Comparison of ENCODE assay signal across 9 mouse cellular contexts in genomic region chr1:33721020-33721419, GRCm38 (mm10). TPM values are rescaled to one million over a fixed set of nuclear protein-coding genes. Genes with fewer than 3 reads are reported as not detected.
DNase-seq lines count a peak whose midpoint lies in the region; ATAC-seq and TF ChIP-seq lines count a peak whose summit lies in the region.
"Had no signal": no experiment of that assay in that cellular context is flagged by ENCODE, and none has a peak within 500 bp of the region (broad histone marks: within the 10 kb centered on the region; RNA-seq: fewer than 3 reads in every experiment).

No protein-coding gene starts in this region.

- no peak for TF ChIP-seq CTCF in lung, embryonic 14.5 days (IDR thresholded peaks at IDR 0.05; ENCODE audit: low read depth)
- no peak for TF ChIP-seq CTCF in olfactory bulb, adult 2 months (IDR thresholded peaks at IDR 0.05; ENCODE audit: insufficient read depth, low read depth, low read length)

- peaks cover 34% of the 10 kb centered on the region for H3K36me3 ChIP-seq in lung, embryonic 14.5 days (ENCODE audit: insufficient read depth)
- peaks cover 34% of the 10 kb centered on the region for H3K36me3 ChIP-seq in embryonic facial prominence, embryonic 15.5 days
- peaks cover 43% of the 10 kb centered on the region for H3K36me3 ChIP-seq in limb, embryonic 10.5 days

- no peaks in the 10 kb centered on the region for H3K27me3 ChIP-seq in lung, embryonic 14.5 days (ENCODE audit: insufficient read depth, low read length)
- no peaks in the 10 kb centered on the region for H3K27me3 ChIP-seq in embryonic facial prominence, embryonic 15.5 days
- no peaks in the 10 kb centered on the region for H3K27me3 ChIP-seq in limb, embryonic 10.5 days (ENCODE audit: low read depth, poor library complexity, severe bottlenecking)

- WGBS in lung, embryonic 14.5 days = 78% methylated on average over 7 of the region's 7 CpGs
- WGBS in embryonic facial prominence, embryonic 15.5 days = 70% methylated on average over 7 of the region's 7 CpGs
- 92% methylated on average over 7 of the region's 7 CpGs for WGBS in limb, embryonic 10.5 days
- 54% methylated on average over 7 of the region's 7 CpGs for WGBS in olfactory bulb, adult 2 months

- DNase-seq in lung, embryonic 14.5 days = no peak
- DNase-seq in lung, postnatal 4 days = no peak
- DNase-seq in limb, embryonic 10.5 days (ENCODE audit: low spot score) = no peak
- no peak for DNase-seq in B cell, adult 2 months
- DNase-seq in layer of hippocampus, postnatal 36 days = no peak
- DNase-seq: right cerebral cortex, postnatal 25 days had no signal

- H3K27ac ChIP-seq in lung, embryonic 14.5 days (ENCODE audit: low read depth) = no peak overlapping the region
- H3K27ac ChIP-seq in embryonic facial prominence, embryonic 15.5 days (replicated peaks) = no peak overlapping the region
- no peak overlapping the region for H3K27ac ChIP-seq in limb, embryonic 10.5 days
- no peak overlapping the region for H3K27ac ChIP-seq in olfactory bulb, adult 2 months (ENCODE audit: insufficient read depth, low read depth, low read length)

- peak overlapping the region; percentile 79; the same call in 1 of the 2 replicates for H3K4me3 ChIP-seq in lung, embryonic 14.5 days (ENCODE audit: low read depth, low read length)
- H3K4me3 ChIP-seq in embryonic facial prominence, embryonic 15.5 days (replicated peaks) = peak overlapping the region; percentile 87
- peak overlapping the region; percentile 89 for H3K4me3 ChIP-seq in limb, embryonic 10.5 days
- H3K4me3 ChIP-seq in olfactory bulb, adult 2 months (ENCODE audit: insufficient read depth, low read depth, low read length) = peak overlapping the region; percentile 29; the same call in 1 of the 2 replicates

- no peak for TF ChIP-seq POLR2A in olfactory bulb, adult 2 months (IDR thresholded peaks at IDR 0.05; ENCODE audit: insufficient read depth, low read depth, low read length)

- no peak for ATAC-seq in lung, embryonic 14.5 days (ENCODE audit: insufficient read depth)
- ATAC-seq in embryonic facial prominence, embryonic 15.5 days (ENCODE audit: insufficient number of reproducible peaks, low FRiP score, low TSS enrichment, low read depth) = no peak
- no peak for ATAC-seq in inflammation-experienced regulatory T-cells, adult 6 months

- no peak overlapping the region for H3K9ac ChIP-seq in lung, embryonic 14.5 days
- no peak overlapping the region for H3K9ac ChIP-seq in embryonic facial prominence, embryonic 15.5 days

- peak overlapping the region; percentile 69 for H3K4me2 ChIP-seq in lung, embryonic 14.5 days
- peak overlapping the region; percentile 63 for H3K4me2 ChIP-seq in embryonic facial prominence, embryonic 15.5 days (replicated peaks)

- peaks cover 4% of the 10 kb centered on the region for H3K4me1 ChIP-seq in lung, embryonic 14.5 days (ENCODE audit: insufficient read depth)
- peaks cover 7% of the 10 kb centered on the region for H3K4me1 ChIP-seq in embryonic facial prominence, embryonic 15.5 days
- H3K4me1 ChIP-seq in limb, embryonic 10.5 days = peaks cover 12% of the 10 kb centered on the region
- H3K4me1 ChIP-seq in olfactory bulb, adult 2 months (ENCODE audit: control insufficient read depth, insufficient read depth, low read length) = peaks cover 3% of the 10 kb centered on the region; the same call in 1 of the 2 replicates

- no peaks in the 10 kb centered on the region for H3K9me3 ChIP-seq in lung, embryonic 14.5 days (ENCODE audit: low read depth, low read length)
- H3K9me3 ChIP-seq in embryonic facial prominence, embryonic 15.5 days (replicated peaks) = no peaks in the 10 kb centered on the region
- no peaks in the 10 kb centered on the region for H3K9me3 ChIP-seq in limb, embryonic 10.5 days (replicated peaks)

RNA-seq across cellular contexts. Expression of gene Rab23, which starts 1.3 kb away (rescaled TPM):
- polyA plus RNA-seq in lung, embryonic 14.5 days (2014; fragmentation: Nextera tagmentation; extraction: Ambion mirVana) = 22.1 and 23.8 TPM in 2 replicates
- 28.1 and 28.2 TPM in 2 replicates for polyA plus RNA-seq in embryonic facial prominence, embryonic 15.5 days (2015; fragmentation: Nextera tagmentation; extraction: Ambion mirVana)
- polyA plus RNA-seq in limb, embryonic 10.5 days (2016; fragmentation: Nextera tagmentation; extraction: Ambion mirVana) = 31.8 and 39.1 TPM in 2 replicates
- polyA plus RNA-seq in olfactory bulb, adult 2 months (2012; ENCODE audit: insufficient read depth, insufficient read length, low replicate concordance, missing spikeins) = not detected in 2 replicates
- 10 to 100 TPM; 26.4 to 32.3 TPM for total RNA-seq in layer of hippocampus, postnatal 36 days (2021)
- polyA plus RNA-seq in inflammation-experienced regulatory T-cells, adult 6 months (2017; shearing (Covaris generic)) = 1 to 10 TPM; 6.7 to 7.5 (median 6.8) TPM

RNA-seq across cellular contexts. Expression of gene Bag2, which starts 36.6 kb away (rescaled TPM):
- polyA plus RNA-seq in lung, embryonic 14.5 days (2014; fragmentation: Nextera tagmentation; extraction: Ambion mirVana) = 39.4 and 43.8 TPM in 2 replicates
- polyA plus RNA-seq in embryonic facial prominence, embryonic 15.5 days (2015; fragmentation: Nextera tagmentation; extraction: Ambion mirVana) = 55.5 and 56.6 TPM in 2 replicates
- 63.2 and 72.5 TPM in 2 replicates for polyA plus RNA-seq in limb, embryonic 10.5 days (2016; fragmentation: Nextera tagmentation; extraction: Ambion mirVana)
- not detected in 2 replicates for polyA plus RNA-seq in olfactory bulb, adult 2 months (2012; ENCODE audit: insufficient read depth, insufficient read length, low replicate concordance, missing spikeins)
- total RNA-seq in layer of hippocampus, postnatal 36 days (2021) = 10 to 100 TPM; 10.3 to 11.3 TPM
- polyA plus RNA-seq in inflammation-experienced regulatory T-cells, adult 6 months (2017; shearing (Covaris generic)) = 1 to 10 TPM; 1.7 to 4.5 (median 2.0) TPM

RNA-seq across cellular contexts. Expression of gene Prim2, which starts 51.4 kb away (rescaled TPM):
- polyA plus RNA-seq in lung, embryonic 14.5 days (2014; fragmentation: Nextera tagmentation; extraction: Ambion mirVana) = 42.2 and 46.8 TPM in 2 replicates
- polyA plus RNA-seq in embryonic facial prominence, embryonic 15.5 days (2015; fragmentation: Nextera tagmentation; extraction: Ambion mirVana) = 30.3 and 30.5 TPM in 2 replicates
- polyA plus RNA-seq in limb, embryonic 10.5 days (2016; fragmentation: Nextera tagmentation; extraction: Ambion mirVana) = 54.5 and 55.2 TPM in 2 replicates
- polyA plus RNA-seq in olfactory bulb, adult 2 months (2012; ENCODE audit: insufficient read depth, insufficient read length, low replicate concordance, missing spikeins) = not detected in 2 replicates
- 1 to 10 TPM; 4.7 to 5.2 TPM for total RNA-seq in layer of hippocampus, postnatal 36 days (2021)
- polyA plus RNA-seq in inflammation-experienced regulatory T-cells, adult 6 months (2017; shearing (Covaris generic)) = 10 to 100 TPM; 19.3 to 43.6 (median 26.0) TPM

Comparison
In these comparisons a context has a peak if more than half of its experiments do, and no peak if none do; other contexts are left out.
1. H3K4me3 ChIP-seq: peak in every context shown above with its lines; median percentile 89 in limb, embryonic 10.5 days; 87 in embryonic facial prominence, embryonic 15.5 days; 79 in lung, embryonic 14.5 days; 29 in olfactory bulb, adult 2 months.
2. RNA of gene Prim2, which starts 51.4 kb away (polyA plus RNA-seq): 54.5 to 55.2 TPM in limb, embryonic 10.5 days, 42.2 to 46.8 TPM in lung, embryonic 14.5 days, 30.3 to 30.5 TPM in embryonic facial prominence, embryonic 15.5 days and 19.3 to 43.6 TPM in inflammation-experienced regulatory T-cells, adult 6 months; not detected in olfactory bulb, adult 2 months; every median in the first group is over 10 times any median in the second.